Mouse (Mus musculus): Measurements from ENCODE around the gene Samd13. TPM values are rescaled to one million over a fixed set of nuclear protein-coding genes. Genes with fewer than 3 reads are reported as not detected.
A peak's percentile ranks its signal among the peaks of the same experiment; 100 is the strongest.

The Samd13 gene
- polyA plus RNA-seq, 1 experiment from 2014 or later = 0.31 TPM

DNA sequence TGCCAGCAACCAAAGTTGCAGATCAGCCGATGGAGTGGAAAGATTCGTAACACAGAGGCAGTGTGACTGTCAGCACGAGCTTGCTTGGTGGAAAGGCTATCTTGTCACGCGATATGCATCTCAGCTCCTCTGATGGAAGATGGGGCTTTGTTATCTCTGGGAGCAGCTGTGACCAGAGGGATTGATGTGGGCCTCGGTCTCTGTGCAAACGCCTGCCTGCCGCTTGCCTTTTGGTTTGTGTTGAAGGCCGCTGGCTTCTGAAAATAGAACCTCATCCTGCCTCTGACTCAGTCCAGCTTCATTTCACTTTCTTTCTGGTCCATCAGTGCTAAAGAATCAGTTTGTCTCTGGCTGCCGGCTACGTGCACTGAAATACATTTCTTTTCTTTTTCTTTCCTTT is 13.6 kb upstream of the Samd13 start:
- no peak overlapping the region for H3K9ac ChIP-seq
- no peaks in the 10 kb centered on the region for H3K4me1 ChIP-seq
- H3K36me3 ChIP-seq (replicated peaks) = no peaks in the 10 kb centered on the region
- no peak overlapping the region for H3K4me2 ChIP-seq
- WGBS = 55% methylated on average over 11 of the region's 11 CpGs
- peak overlapping the region; percentile 16; the same call in 1 of the 2 replicates for H3K27ac ChIP-seq
- H3K27me3 ChIP-seq (replicated peaks) = no peaks in the 10 kb centered on the region
- ATAC-seq (replicated peaks) = no peak
- no peaks in the 10 kb centered on the region for H3K9me3 ChIP-seq
- no peak overlapping the region for H3K4me3 ChIP-seq

DNA sequence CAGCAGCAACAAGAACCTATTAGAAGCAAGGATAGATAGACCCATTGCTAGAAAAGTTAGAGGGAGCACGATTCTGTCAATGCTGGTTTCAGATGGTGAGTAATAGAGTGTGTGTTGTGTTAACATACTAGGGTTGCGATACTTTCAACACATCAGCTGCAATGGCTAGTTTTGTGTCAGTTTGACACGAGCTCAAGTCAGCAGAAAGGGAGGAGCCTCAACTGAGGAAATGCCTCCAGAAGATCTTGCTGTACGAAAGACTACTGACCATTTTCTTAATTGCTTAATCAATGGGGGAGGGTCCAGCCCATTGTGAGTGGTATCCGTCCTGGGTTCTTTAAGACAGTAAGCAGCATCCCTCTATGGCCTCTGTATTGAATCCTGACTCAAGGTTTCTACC is 7.2 kb upstream of the Samd13 start:
- Histone ChIP-seq H3K4me3 (no peak overlapping the region), H3K4me1 (no peaks in the 10 kb centered on the region), H3K27me3 (replicated peaks) (no peaks in the 10 kb centered on the region), H3K9ac (no peak overlapping the region), H3K27ac (no peak overlapping the region), H3K4me2 (no peak overlapping the region), H3K36me3 (replicated peaks) (no peaks in the 10 kb centered on the region), H3K9me3 (no peaks in the 10 kb centered on the region)
- ATAC-seq (replicated peaks) = no peak
- WGBS = 87% methylated on average over 5 of the region's 5 CpGs

DNA sequence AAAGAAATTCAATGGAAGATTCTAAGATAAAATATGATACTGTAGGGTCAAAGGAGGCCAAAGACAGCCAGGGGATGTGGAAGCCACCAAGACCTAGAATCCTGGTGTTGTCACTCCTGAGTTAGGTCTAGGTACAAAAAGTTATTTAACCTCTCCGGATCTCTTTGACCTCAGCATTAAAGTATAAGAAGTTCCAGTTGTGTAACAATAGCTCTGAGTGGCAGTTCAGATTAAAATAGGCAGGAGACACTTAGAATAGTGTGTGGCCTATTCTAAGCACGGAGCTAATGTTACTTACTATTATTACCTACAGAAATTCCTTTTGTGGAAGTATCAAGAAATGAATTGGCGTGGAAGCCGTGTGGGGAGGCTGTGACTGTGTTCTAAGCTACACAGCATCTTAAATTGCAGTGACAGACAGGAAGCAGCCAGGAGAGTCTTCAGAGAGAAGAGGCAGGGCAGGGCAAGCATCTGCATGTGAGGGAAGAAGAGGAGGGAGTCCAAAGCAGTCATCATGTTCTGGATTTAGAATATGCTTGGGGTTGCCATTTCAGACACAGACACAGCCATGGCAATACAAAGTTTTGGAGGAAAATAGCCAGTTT is 1.8 kb upstream of the Samd13 start:
- H3K27ac ChIP-seq = no peak overlapping the region
- H3K9ac ChIP-seq = no peak overlapping the region
- no peaks in the 10 kb centered on the region for H3K36me3 ChIP-seq (replicated peaks)
- no peak for ATAC-seq (replicated peaks)
- no peaks in the 10 kb centered on the region for H3K9me3 ChIP-seq
- H3K4me1 ChIP-seq = peaks cover 11% of the 10 kb centered on the region
- H3K27me3 ChIP-seq (replicated peaks) = 0 out of 2 replicates have a peak, but pooled peaks cover 3% of the 10 kb centered on the region
- WGBS = 83% methylated on average over 4 of the region's 4 CpGs
- no peak overlapping the region for H3K4me3 ChIP-seq
- no peak overlapping the region for H3K4me2 ChIP-seq

DNA sequence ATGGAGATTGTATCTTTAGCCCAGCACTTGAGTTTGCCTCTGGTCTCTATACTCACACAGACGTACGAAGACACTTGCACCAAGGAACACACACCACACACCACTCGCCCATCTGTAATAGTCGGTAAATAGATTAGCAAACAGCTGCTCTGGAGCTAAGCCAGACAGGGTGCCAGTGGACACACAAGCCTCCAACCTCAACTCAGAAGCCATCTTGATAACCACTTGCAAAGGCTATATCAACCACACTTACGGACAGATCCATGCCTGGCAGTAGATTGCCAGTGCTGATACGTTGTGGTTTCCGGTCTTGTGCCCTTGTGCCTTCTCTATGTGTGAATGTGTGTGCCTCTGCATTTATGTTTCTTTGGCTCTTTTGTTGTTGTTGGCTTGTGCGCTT is 1.0 kb upstream of the Samd13 start:
- Histone ChIP-seq H3K27ac (no peak overlapping the region), H3K4me2 (no peak overlapping the region), H3K4me3 (no peak overlapping the region), H3K27me3 (replicated peaks) (0 out of 2 replicates have a peak, but pooled peaks cover 3% of the 10 kb centered on the region), H3K9me3 (no peaks in the 10 kb centered on the region), H3K4me1 (peaks cover 17% of the 10 kb centered on the region), H3K36me3 (replicated peaks) (no peaks in the 10 kb centered on the region), H3K9ac (no peak overlapping the region)
- WGBS = 94% methylated on average over 8 of the region's 8 CpGs
- ATAC-seq (replicated peaks) = no peak

DNA sequence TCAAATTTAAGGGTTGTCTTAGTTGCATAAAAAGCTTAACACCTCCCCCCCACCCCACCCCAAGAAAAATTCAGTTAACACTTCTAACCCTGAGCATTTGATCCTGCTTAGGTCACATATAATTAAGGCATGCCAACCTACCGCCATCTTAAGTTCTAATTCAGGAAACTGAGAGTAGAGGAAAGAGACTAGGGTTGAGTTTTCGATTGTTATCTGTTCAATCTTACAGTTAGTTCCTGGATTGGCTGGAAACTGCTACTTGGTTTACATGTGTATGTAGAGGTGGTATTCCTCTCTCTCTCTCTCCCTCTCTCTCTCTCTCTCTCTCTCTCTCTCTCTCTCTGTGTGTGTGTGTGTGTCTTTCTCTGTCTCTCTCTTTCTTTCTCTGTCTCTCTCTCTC is 2.3 kb downstream of the Samd13 start:
- no peak for ATAC-seq (replicated peaks)
- H3K27ac ChIP-seq = no peak overlapping the region
- no peak overlapping the region for H3K4me3 ChIP-seq
- 0 out of 2 replicates have a peak, but pooled peaks cover 3% of the 10 kb centered on the region for H3K27me3 ChIP-seq (replicated peaks)
- peaks cover 17% of the 10 kb centered on the region for H3K4me1 ChIP-seq
- no peak overlapping the region; the same call in 1 of the 2 replicates for H3K4me2 ChIP-seq
- no peak overlapping the region for H3K9ac ChIP-seq
- H3K9me3 ChIP-seq = no peaks in the 10 kb centered on the region
- H3K36me3 ChIP-seq (replicated peaks) = no peaks in the 10 kb centered on the region
- WGBS = 78% methylated on average over 2 of the region's 2 CpGs

DNA sequence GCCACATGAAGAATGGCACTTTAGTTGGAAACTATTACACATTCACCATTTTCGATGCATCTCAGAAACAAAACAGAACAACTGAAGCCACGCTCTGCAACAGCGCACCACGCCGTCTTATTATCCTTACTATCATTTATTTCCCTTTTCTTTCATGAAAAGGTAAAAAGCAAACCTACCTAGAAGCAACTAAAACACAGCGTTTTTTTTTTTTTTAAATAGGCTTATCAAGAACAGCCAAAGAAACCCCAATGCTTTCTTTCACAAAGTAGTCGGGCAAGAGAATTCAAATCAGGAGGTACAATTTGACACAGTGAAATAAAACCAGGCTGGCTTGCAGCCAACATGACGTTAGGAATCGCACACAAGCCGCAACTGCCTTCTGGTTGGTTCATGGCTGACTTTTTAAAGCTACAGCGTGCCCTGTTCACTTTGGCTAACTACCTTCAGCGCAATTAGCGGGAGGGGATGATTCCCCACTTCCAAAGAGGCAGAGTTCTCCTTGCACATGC is 3.2 kb downstream of the Samd13 start:
- ATAC-seq (replicated peaks) = no peak
- peak overlapping the region; percentile 20; the same call in 1 of the 2 replicates for H3K9ac ChIP-seq
- peaks cover 17% of the 10 kb centered on the region for H3K4me1 ChIP-seq
- H3K36me3 ChIP-seq (replicated peaks) = no peaks in the 10 kb centered on the region
- peak overlapping the region; percentile 30 for H3K4me3 ChIP-seq
- peak overlapping the region; percentile 52 for H3K4me2 ChIP-seq
- no peaks in the 10 kb centered on the region for H3K9me3 ChIP-seq
- peak overlapping the region; percentile 61 for H3K27ac ChIP-seq
- 0 out of 2 replicates have a peak, but pooled peaks cover 3% of the 10 kb centered on the region for H3K27me3 ChIP-seq (replicated peaks)
- 34% methylated on average over 13 of the region's 13 CpGs for WGBS

DNA sequence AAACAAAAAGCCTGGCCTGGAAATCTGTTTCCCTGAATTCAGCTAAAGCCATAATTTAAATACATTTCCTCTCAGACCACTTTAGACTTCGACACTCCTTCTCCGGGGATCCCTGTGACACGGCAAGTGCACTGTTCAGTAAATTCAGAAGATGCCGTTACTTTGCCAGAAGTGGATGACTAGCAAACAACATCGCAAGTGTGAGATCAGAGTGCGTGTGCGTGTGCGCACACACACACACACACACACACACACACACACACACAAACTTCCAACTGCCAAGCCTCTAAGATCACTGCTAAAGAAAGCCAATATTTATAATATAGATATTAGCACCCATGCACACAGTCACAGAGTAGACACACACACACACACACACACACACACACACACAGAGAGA is 3.7 kb downstream of the Samd13 start:
- Histone ChIP-seq H3K27ac (0 out of 2 replicates have a peak overlapping the region, but pooled peaks have one; percentile 61), H3K27me3 (replicated peaks) (0 out of 2 replicates have a peak, but pooled peaks cover 3% of the 10 kb centered on the region), H3K9me3 (no peaks in the 10 kb centered on the region), H3K9ac (no peak overlapping the region), H3K4me3 (peak overlapping the region; percentile 30), H3K4me1 (peaks cover 17% of the 10 kb centered on the region), H3K4me2 (peak overlapping the region; percentile 52), H3K36me3 (replicated peaks) (no peaks in the 10 kb centered on the region)
- no peak for ATAC-seq (replicated peaks)
- 65% methylated on average over 8 of the region's 8 CpGs for WGBS

DNA sequence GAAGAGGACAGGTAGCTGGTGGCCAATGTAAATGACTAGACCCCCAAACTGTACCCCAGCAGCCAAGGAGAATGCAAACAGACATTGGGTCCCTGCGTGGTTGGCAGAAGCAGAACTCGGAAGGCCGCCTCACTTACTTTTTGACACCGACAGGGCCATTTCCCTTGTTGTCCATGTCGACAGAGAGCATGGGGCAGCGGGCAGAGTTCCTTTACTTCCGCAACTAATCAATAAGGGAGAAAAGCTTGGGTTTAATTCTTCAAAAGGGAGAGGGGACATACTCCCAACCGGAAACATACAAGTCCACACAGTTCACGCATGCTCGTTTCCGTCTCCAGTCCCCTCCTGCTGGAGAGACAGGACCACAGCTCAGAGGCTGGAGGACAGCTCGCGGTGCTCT is 4.8 kb downstream of the Samd13 start:
- ATAC-seq (replicated peaks) = no peak
- Histone ChIP-seq H3K4me1 (peaks cover 16% of the 10 kb centered on the region), H3K4me3 (no peak overlapping the region), H3K27ac (no peak overlapping the region), H3K9ac (no peak overlapping the region), H3K4me2 (no peak overlapping the region), H3K36me3 (replicated peaks) (no peaks in the 10 kb centered on the region), H3K9me3 (no peaks in the 10 kb centered on the region), H3K27me3 (replicated peaks) (0 out of 2 replicates have a peak, but pooled peaks cover 3% of the 10 kb centered on the region)
- WGBS = 89% methylated on average over 13 of the region's 13 CpGs

DNA sequence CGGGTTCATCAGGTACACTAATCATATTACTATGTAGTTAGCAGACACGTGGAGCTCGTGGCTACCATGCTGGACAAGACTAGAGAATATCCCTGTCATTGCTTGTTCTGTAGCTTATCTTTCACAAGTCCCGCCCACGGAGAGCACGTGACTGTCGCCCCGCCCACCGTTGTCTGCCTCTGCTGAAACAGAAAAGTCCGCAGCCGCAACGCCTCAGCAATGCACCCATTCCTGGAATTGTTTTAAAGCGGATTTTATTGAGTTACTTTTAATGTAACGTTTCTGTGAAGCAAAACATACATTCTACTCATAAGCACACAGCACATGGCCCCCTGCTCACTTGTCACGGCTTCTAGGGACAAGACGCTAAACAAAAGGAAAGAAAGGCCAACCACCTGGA is 5.7 kb downstream of the Samd13 start:
- H3K27ac ChIP-seq = no peak overlapping the region
- H3K36me3 ChIP-seq (replicated peaks) = no peaks in the 10 kb centered on the region
- no peak overlapping the region for H3K4me3 ChIP-seq
- no peak overlapping the region for H3K4me2 ChIP-seq
- WGBS = 94% methylated on average over 16 of the region's 16 CpGs
- H3K4me1 ChIP-seq = peaks cover 10% of the 10 kb centered on the region
- no peaks in the 10 kb centered on the region for H3K9me3 ChIP-seq
- no peak overlapping the region for H3K9ac ChIP-seq
- no peak for ATAC-seq (replicated peaks)
- 0 out of 2 replicates have a peak, but pooled peaks cover 3% of the 10 kb centered on the region for H3K27me3 ChIP-seq (replicated peaks)

DNA sequence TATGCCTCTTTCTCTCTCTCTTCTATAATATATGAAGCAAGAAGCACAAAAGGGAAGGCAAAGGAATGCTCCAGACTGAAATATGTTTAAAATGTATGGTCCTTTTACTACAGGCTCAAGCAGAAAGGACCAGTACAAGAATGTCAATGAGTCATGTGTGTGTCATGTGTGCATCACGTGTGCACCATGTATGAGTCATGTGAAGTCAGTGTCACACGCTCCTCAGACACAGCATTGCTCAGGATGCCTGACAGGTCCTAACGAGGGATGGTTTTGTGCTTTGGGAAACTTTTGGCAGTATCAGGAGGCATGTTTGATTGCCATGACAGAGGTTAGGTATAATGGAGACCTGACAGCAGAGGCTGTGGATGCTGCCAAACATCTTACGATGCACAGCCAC is 9.2 kb downstream of the Samd13 start:
- Histone ChIP-seq H3K36me3 (replicated peaks) (no peaks in the 10 kb centered on the region), H3K27me3 (replicated peaks) (no peaks in the 10 kb centered on the region), H3K4me3 (no peak overlapping the region), H3K9ac (no peak overlapping the region), H3K9me3 (no peaks in the 10 kb centered on the region), H3K27ac (no peak overlapping the region), H3K4me1 (no peaks in the 10 kb centered on the region), H3K4me2 (no peak overlapping the region)
- ATAC-seq (replicated peaks) = no peak
- WGBS = 94% methylated on average over 4 of the region's 4 CpGs

DNA sequence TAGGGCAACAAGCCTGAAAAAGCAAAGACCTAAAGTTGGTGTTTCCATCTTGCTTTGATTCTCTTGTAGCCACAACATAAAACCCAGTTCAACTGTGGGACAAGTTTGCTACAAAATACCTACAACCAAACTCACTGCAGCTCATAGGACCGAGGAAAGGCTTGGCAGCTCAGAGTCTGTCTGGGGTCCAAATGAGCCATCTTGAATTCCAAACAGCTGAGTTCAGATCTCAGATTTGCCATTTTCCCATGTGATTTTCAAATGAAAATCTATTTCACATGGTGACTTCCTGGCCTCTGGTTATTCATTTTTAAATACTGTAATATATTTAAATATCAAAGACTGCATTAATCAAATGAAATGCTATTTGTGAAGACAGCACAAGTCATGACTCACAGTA is 10.3 kb downstream of the Samd13 start:
- H3K9me3 ChIP-seq = no peaks in the 10 kb centered on the region
- no peaks in the 10 kb centered on the region for H3K36me3 ChIP-seq (replicated peaks)
- 85% methylated on average over 1 of the region's 1 CpGs for WGBS
- no peak overlapping the region for H3K4me3 ChIP-seq
- H3K9ac ChIP-seq = no peak overlapping the region
- no peaks in the 10 kb centered on the region for H3K27me3 ChIP-seq (replicated peaks)
- no peak for ATAC-seq (replicated peaks)
- H3K4me1 ChIP-seq = no peaks in the 10 kb centered on the region
- no peak overlapping the region for H3K27ac ChIP-seq
- no peak overlapping the region for H3K4me2 ChIP-seq

DNA sequence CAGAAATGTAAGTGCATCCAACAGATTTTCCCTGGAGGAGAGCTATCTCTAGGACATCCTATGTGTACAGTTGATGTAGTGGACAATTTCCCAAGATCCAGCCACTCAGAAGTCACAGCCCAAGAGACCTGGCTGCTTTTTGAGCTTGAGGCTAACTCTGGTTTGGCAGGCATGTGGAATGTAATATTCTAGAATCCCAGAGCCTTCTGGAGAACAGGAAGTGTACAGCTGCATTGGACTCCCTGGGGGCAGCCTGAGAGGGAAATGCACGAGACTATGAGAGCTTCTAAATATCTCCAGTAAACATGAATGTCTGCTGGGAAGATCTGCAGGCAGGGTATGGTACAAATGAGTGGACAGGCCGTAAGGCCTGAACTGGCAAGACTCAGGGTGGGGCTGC is 14.3 kb downstream of the Samd13 start:
- Histone ChIP-seq H3K27ac (no peak overlapping the region), H3K4me1 (no peaks in the 10 kb centered on the region), H3K4me3 (no peak overlapping the region), H3K9me3 (no peaks in the 10 kb centered on the region), H3K36me3 (replicated peaks) (no peaks in the 10 kb centered on the region), H3K4me2 (no peak overlapping the region), H3K27me3 (replicated peaks) (no peaks in the 10 kb centered on the region), H3K9ac (no peak overlapping the region)
- 68% methylated on average over 2 of the region's 2 CpGs for WGBS
- ATAC-seq (replicated peaks) = no peak

DNA sequence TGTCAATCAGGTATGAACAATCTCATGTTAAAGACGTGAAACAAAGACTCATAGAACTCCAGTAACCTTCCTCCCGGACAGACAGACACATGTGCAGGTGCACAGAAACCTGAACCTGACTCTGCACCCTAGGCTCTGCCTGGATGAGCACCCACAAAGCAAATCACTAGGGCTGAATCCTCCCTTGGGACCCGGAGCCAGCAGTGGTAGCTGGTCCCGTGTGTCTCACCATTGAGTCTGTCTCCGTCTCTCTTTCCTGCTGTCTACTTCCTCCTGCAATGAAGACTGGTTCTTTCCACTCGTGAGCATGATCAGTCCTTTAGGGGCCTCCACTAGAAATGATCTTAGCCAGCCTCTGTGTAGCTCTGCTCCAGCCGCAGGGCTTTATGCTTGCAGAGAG is 23.5 kb downstream of the Samd13 start:
- H3K27me3 ChIP-seq (replicated peaks) = no peaks in the 10 kb centered on the region
- 81% methylated on average over 7 of the region's 7 CpGs for WGBS
- H3K27ac ChIP-seq = no peak overlapping the region
- H3K4me1 ChIP-seq = no peaks in the 10 kb centered on the region
- no peak overlapping the region for H3K4me2 ChIP-seq
- H3K9ac ChIP-seq = no peak overlapping the region
- no peak overlapping the region for H3K4me3 ChIP-seq
- no peaks in the 10 kb centered on the region for H3K36me3 ChIP-seq (replicated peaks)
- no peaks in the 10 kb centered on the region for H3K9me3 ChIP-seq
- ATAC-seq (replicated peaks) = no peak
